Comparison of ENCODE assay signal across 18 mouse cellular contexts in genomic region chr1:64852272-64852671, GRCm38 (mm10).
DNase-seq lines count a peak whose midpoint lies in the region; ATAC-seq and TF ChIP-seq lines count a peak whose summit lies in the region.
"Had no signal": no experiment of that assay in that cellular context is flagged by ENCODE, and none has a peak within 500 bp of the region (broad histone marks: within the 10 kb centered on the region; RNA-seq: fewer than 3 reads in every experiment).

No protein-coding gene starts in this region.

- H3K4me1 ChIP-seq in embryonic facial prominence, embryonic 14.5 days (ENCODE audit: control insufficient read depth, insufficient read depth, low read length), result peaks cover 3% of the 10 kb centered on the region; the same call in 1 of the 2 replicates
- H3K4me1 ChIP-seq in embryonic facial prominence, embryonic 10.5 days, result peaks cover 66% of the 10 kb centered on the region
- H3K4me1 ChIP-seq in kidney, postnatal 0 days (replicated peaks; ENCODE audit: insufficient read depth, low read length), result peaks cover 9% of the 10 kb centered on the region; the same call in 1 of the 2 replicates
- H3K4me1 ChIP-seq in forebrain, embryonic 15.5 days, result peaks cover 34% of the 10 kb centered on the region

- H3K27me3 ChIP-seq in embryonic facial prominence, embryonic 14.5 days (replicated peaks; ENCODE audit: control insufficient read depth, insufficient read depth, low read length), result no peaks in the 10 kb centered on the region
- H3K27me3 ChIP-seq in embryonic facial prominence, embryonic 10.5 days (replicated peaks; ENCODE audit: low read depth, poor library complexity, severe bottlenecking), result no peaks in the 10 kb centered on the region
- H3K27me3 ChIP-seq in kidney, postnatal 0 days (ENCODE audit: insufficient read depth, low read length), result no peaks in the 10 kb centered on the region
- H3K27me3 ChIP-seq in forebrain, embryonic 15.5 days, result no peaks in the 10 kb centered on the region
- H3K27me3 ChIP-seq: hindbrain, embryonic 12.5 days; neural tube, embryonic 15.5 days had no signal

- no peak overlapping the region for H3K4me3 ChIP-seq in embryonic facial prominence, embryonic 14.5 days (ENCODE audit: low read depth, low read length)
- no peak overlapping the region for H3K4me3 ChIP-seq in embryonic facial prominence, embryonic 10.5 days
- no peak overlapping the region for H3K4me3 ChIP-seq in kidney, postnatal 0 days (replicated peaks; ENCODE audit: low read depth, low read length)
- H3K4me3 ChIP-seq in forebrain, embryonic 15.5 days, result no peak overlapping the region
- H3K4me3 ChIP-seq: forebrain, embryonic 10.5 days; hindbrain, embryonic 12.5 days; neural tube, embryonic 15.5 days had no signal

- no peak for TF ChIP-seq CTCF in kidney, postnatal 0 days (IDR thresholded peaks at IDR 0.05; ENCODE audit: low read depth)

- peak; percentile 60 for DNase-seq in embryonic facial prominence, embryonic 14.5 days (ENCODE audit: low spot score)
- DNase-seq in embryonic facial prominence, embryonic 10.5 days (ENCODE audit: low spot score), result no peak
- peak; percentile 29 for DNase-seq in kidney, postnatal 0 days (ENCODE audit: low spot score)
- DNase-seq in kidney, adult 9 months, result no peak
- peak; percentile 16 for DNase-seq in thymus, postnatal 4 days
- DNase-seq in thymus, postnatal 14 days, result no peak
- DNase-seq in embryo, embryonic 10.5 days (ENCODE audit: low spot score), result no peak
- DNase-seq: adrenal gland, postnatal 14 days; cerebellum, adult 9-11 months; gastrocnemius, postnatal 10 days; left cerebral cortex, postnatal 4 days had no signal

- H3K4me2 ChIP-seq in embryonic facial prominence, embryonic 14.5 days (ENCODE audit: low read depth, low read length), result no peak overlapping the region
- H3K4me2 ChIP-seq in kidney, postnatal 0 days (ENCODE audit: low read length), result no peak overlapping the region
- H3K4me2 ChIP-seq in forebrain, embryonic 15.5 days (replicated peaks), result no peak overlapping the region
- H3K4me2 ChIP-seq: heart, embryonic 11.5 days; hindbrain, embryonic 12.5 days; neural tube, embryonic 15.5 days had no signal

- H3K9me3 ChIP-seq in embryonic facial prominence, embryonic 14.5 days (ENCODE audit: control insufficient read depth, low read length), result no peaks in the 10 kb centered on the region
- H3K9me3 ChIP-seq in embryonic facial prominence, embryonic 10.5 days, result no peaks in the 10 kb centered on the region
- H3K9me3 ChIP-seq in kidney, postnatal 0 days (replicated peaks; ENCODE audit: low read length), result no peaks in the 10 kb centered on the region
- no peaks in the 10 kb centered on the region for H3K9me3 ChIP-seq in forebrain, embryonic 15.5 days
- H3K9me3 ChIP-seq: forebrain, embryonic 10.5 days; hindbrain, embryonic 12.5 days; neural tube, embryonic 15.5 days had no signal

- 77% methylated on average over 2 of the region's 2 CpGs for WGBS in embryonic facial prominence, embryonic 14.5 days
- 82% methylated on average over 2 of the region's 2 CpGs for WGBS in embryonic facial prominence, embryonic 10.5 days
- 50% methylated on average over 2 of the region's 2 CpGs for WGBS in kidney, postnatal 0 days
- WGBS in forebrain, embryonic 15.5 days, result 61% methylated on average over 2 of the region's 2 CpGs

- no peak overlapping the region for H3K27ac ChIP-seq in embryonic facial prominence, embryonic 14.5 days (replicated peaks; ENCODE audit: low read depth, low read length)
- H3K27ac ChIP-seq in embryonic facial prominence, embryonic 10.5 days (replicated peaks), result no peak overlapping the region
- no peak overlapping the region for H3K27ac ChIP-seq in kidney, postnatal 0 days
- H3K27ac ChIP-seq in forebrain, embryonic 15.5 days (replicated peaks), result no peak overlapping the region
- H3K27ac ChIP-seq: hindbrain, embryonic 12.5 days; liver, embryonic 14.5 days; neural tube, embryonic 15.5 days had no signal

- ATAC-seq in embryonic facial prominence, embryonic 14.5 days (ENCODE audit: low read depth), result peak; percentile 49
- peak; percentile 82 for ATAC-seq in kidney, postnatal 0 days (replicated peaks; ENCODE audit: low FRiP score, low read depth)
- ATAC-seq in forebrain, embryonic 15.5 days (replicated peaks), result no peak
- ATAC-seq: intestine, postnatal 0 days had no signal

- H3K36me3 ChIP-seq in embryonic facial prominence, embryonic 14.5 days (ENCODE audit: control insufficient read depth, insufficient read depth, low read length), result no peaks in the 10 kb centered on the region
- no peaks in the 10 kb centered on the region for H3K36me3 ChIP-seq in embryonic facial prominence, embryonic 10.5 days (replicated peaks)
- H3K36me3 ChIP-seq in kidney, postnatal 0 days (ENCODE audit: insufficient read depth, low read length), result no peaks in the 10 kb centered on the region
- H3K36me3 ChIP-seq in forebrain, embryonic 15.5 days, result no peaks in the 10 kb centered on the region
- H3K36me3 ChIP-seq: forebrain, embryonic 10.5 days; hindbrain, embryonic 12.5 days; neural tube, embryonic 15.5 days had no signal

- no peak overlapping the region for H3K9ac ChIP-seq in embryonic facial prominence, embryonic 14.5 days (ENCODE audit: low read depth, low read length)
- no peak overlapping the region for H3K9ac ChIP-seq in kidney, postnatal 0 days (ENCODE audit: low read depth, low read length)
- H3K9ac ChIP-seq in forebrain, embryonic 15.5 days (replicated peaks), result no peak overlapping the region
- H3K9ac ChIP-seq: hindbrain, embryonic 12.5 days; liver, embryonic 14.5 days; neural tube, embryonic 15.5 days had no signal

Comparison
In these comparisons a context has a peak if more than half of its experiments do, and no peak if none do; other contexts are left out.
1. DNase-seq: peak in embryonic facial prominence, embryonic 14.5 days (single experiment), kidney, postnatal 0 days (single experiment) and thymus, postnatal 4 days (single experiment); none in embryonic facial prominence, embryonic 10.5 days (single experiment), kidney, adult 9 months (single experiment), thymus, postnatal 14 days (single experiment) and embryo, embryonic 10.5 days (single experiment).